Mouse (Mus musculus) cerebral cortex, adult 2 months (tissue): ENCODE results near the gene Olfr282.

ENCODE experiments used
- WGBS: fragments of 180-500 bp; shearing (Covaris S2); methylation state at CpG from one replicate; pipeline ENCODE4 v1.1.7; 2018; 5-methylcytosine and 5-hydroxymethylcytosine counted together

Gene Olfr282

GRCm38 (mm10) chr15:98475382-98475781, 44.4 kb downstream of the Olfr282 start:
- 56% methylated on average over 10 of the region's 10 CpGs for WGBS

- WGBS: 75% methylated on average over 5 of the region's 5 CpGs
Observed at GRCm38 (mm10) chr15:98476281-98476680, 45.3 kb downstream of the Olfr282 start.

- WGBS: 88% methylated on average over 7 of the region's 7 CpGs
Observed at GRCm38 (mm10) chr15:98479568-98480102, 48.6 kb downstream of the Olfr282 start.

GRCm38 (mm10) chr15:98482701-98483100, 51.7 kb downstream of the Olfr282 start, which contains the start of gene Lalba:
Gene Lalba (minus strand): TSS chr15:98482721.
- 50% methylated on average over 3 of the region's 3 CpGs for WGBS

- 61% methylated on average over 18 of the region's 18 CpGs for WGBS
Observed at GRCm38 (mm10) chr15:98483907-98484886, 53.2 kb downstream of the Olfr282 start.

- WGBS: 94% methylated on average over 8 of the region's 8 CpGs
Observed at GRCm38 (mm10) chr15:98486433-98487021, 55.5 kb downstream of the Olfr282 start.
